10 mouse cellular contexts compared by ENCODE assay signal in genomic region chr13:33956571-33957421, GRCm38 (mm10). TPM values are rescaled to one million over a fixed set of nuclear protein-coding genes. Genes with fewer than 3 reads are reported as not detected.
DNase-seq lines count a peak whose midpoint lies in the region; ATAC-seq and TF ChIP-seq lines count a peak whose summit lies in the region.
"Had no signal": no experiment of that assay in that cellular context is flagged by ENCODE, and none has a peak within 500 bp of the region (broad histone marks: within the 10 kb centered on the region; RNA-seq: fewer than 3 reads in every experiment).

No protein-coding gene starts in this region.

- H3K4me3 ChIP-seq in kidney, embryonic 15.5 days (replicated peaks) = no peak overlapping the region
- H3K4me3 ChIP-seq in lung, embryonic 16.5 days (ENCODE audit: low read length) = no peak overlapping the region
- H3K4me3 ChIP-seq: embryonic facial prominence, embryonic 13.5 days; liver, embryonic 15.5 days had no signal

- H3K27ac ChIP-seq in kidney, embryonic 15.5 days = no peak overlapping the region
- no peak overlapping the region for H3K27ac ChIP-seq in lung, embryonic 16.5 days (ENCODE audit: low read length)
- H3K27ac ChIP-seq: embryonic facial prominence, embryonic 13.5 days; liver, embryonic 15.5 days had no signal

- no peaks in the 10 kb centered on the region for H3K36me3 ChIP-seq in kidney, embryonic 15.5 days
- no peaks in the 10 kb centered on the region for H3K36me3 ChIP-seq in lung, embryonic 16.5 days (ENCODE audit: control insufficient read depth, insufficient read depth, low read length)
- no peaks in the 10 kb centered on the region for H3K36me3 ChIP-seq in splenic B cell, adult 2 months (ENCODE audit: control insufficient read depth, insufficient read depth, low read length, poor library complexity, severe bottlenecking)
- H3K36me3 ChIP-seq: embryonic facial prominence, embryonic 13.5 days; liver, embryonic 15.5 days had no signal

- peak; percentile 70 for DNase-seq in kidney, adult 9 months
- no peak for DNase-seq in Patski (ENCODE audit: low read depth, low spot score)
- DNase-seq in splenic B cell, adult 2 months (ENCODE audit: low read depth, low spot score) = peak; percentile 68
- no peak for DNase-seq in right cerebral cortex, postnatal 14 days

- no peaks in the 10 kb centered on the region for H3K27me3 ChIP-seq in kidney, embryonic 15.5 days
- H3K27me3 ChIP-seq in Patski = no peaks in the 10 kb centered on the region
- no peaks in the 10 kb centered on the region for H3K27me3 ChIP-seq in lung, embryonic 16.5 days (ENCODE audit: control insufficient read depth, insufficient read depth, low read depth, low read length)
- no peaks in the 10 kb centered on the region for H3K27me3 ChIP-seq in splenic B cell, adult 2 months (ENCODE audit: control insufficient read depth, insufficient read depth, low read length, poor library complexity, severe bottlenecking)
- H3K27me3 ChIP-seq: embryonic facial prominence, embryonic 13.5 days; liver, embryonic 15.5 days had no signal

- TF ChIP-seq CTCF in Patski (IDR thresholded peaks at IDR 0.05) = peak; percentile 72

- no peaks in the 10 kb centered on the region for H3K4me1 ChIP-seq in kidney, embryonic 15.5 days
- no peaks in the 10 kb centered on the region for H3K4me1 ChIP-seq in lung, embryonic 16.5 days (replicated peaks; ENCODE audit: control insufficient read depth, insufficient read depth, low read length)
- H3K4me1 ChIP-seq: embryonic facial prominence, embryonic 13.5 days; liver, embryonic 15.5 days had no signal

- no peaks in the 10 kb centered on the region for H3K9me3 ChIP-seq in kidney, embryonic 15.5 days (replicated peaks)
- H3K9me3 ChIP-seq in lung, embryonic 16.5 days (ENCODE audit: control insufficient read depth, low read length) = no peaks in the 10 kb centered on the region
- H3K9me3 ChIP-seq: embryonic facial prominence, embryonic 13.5 days; liver, embryonic 15.5 days had no signal

- POLR2A ChIA-PET in Patski (lab: Charles Lee) = interaction anchor here (1.0 to 1.2 kb wide), 2 partner anchors 38 to 45 kb away, joined by 3 to 4 read pairs; partner anchors contain the start of genes Ripk1 and Serpinb6a

- no peak for ATAC-seq in kidney, embryonic 15.5 days (replicated peaks; ENCODE audit: low FRiP score)
- peak; percentile 90 for ATAC-seq in CD4-positive, CD25-positive, alpha-beta regulatory T cell, adult 4 months
- ATAC-seq in Patski = peak; percentile 44
- 0 out of 2 replicates have a peak, but pooled peaks have one; percentile 65 for ATAC-seq in erythroid progenitor cell, adult 5-6 weeks (replicated peaks; ENCODE audit: low FRiP score, poor library complexity, severe bottlenecking)
- ATAC-seq in lung, embryonic 16.5 days (ENCODE audit: low read depth) = peak; percentile 47; the same call in 1 of the 2 replicates

- no peak overlapping the region for H3K4me2 ChIP-seq in kidney, embryonic 15.5 days
- H3K4me2 ChIP-seq in lung, embryonic 16.5 days (ENCODE audit: low read depth, low read length) = no peak overlapping the region
- H3K4me2 ChIP-seq: embryonic facial prominence, embryonic 13.5 days; liver, embryonic 15.5 days had no signal

- 45% methylated on average over 6 of the region's 6 CpGs for WGBS in kidney, embryonic 15.5 days
- 32% methylated on average over 6 of the region's 6 CpGs for WGBS in lung, embryonic 16.5 days

- in situ Hi-C loops in Patski (cut with MboI; ENCODE audit: low pct_unique_long_range_greater_than_20kb) = loop anchor here (10.0 kb wide), 1 partner anchor 198 kb away; no protein-coding TSS in a partner anchor

- H3K9ac ChIP-seq in kidney, embryonic 15.5 days = no peak overlapping the region
- no peak overlapping the region for H3K9ac ChIP-seq in lung, embryonic 16.5 days (ENCODE audit: low read length)
- H3K9ac ChIP-seq: embryonic facial prominence, embryonic 13.5 days; liver, embryonic 15.5 days had no signal

- CTCF ChIA-PET in Patski (lab: Charles Lee) = interaction anchor here (0.7 to 4.0 kb wide), 18 partner anchors 8 to 198 kb away, joined by 3 to 61 read pairs (median 4); partner anchors contain the start of genes Ripk1 and Serpinb6a

RNA-seq across cellular contexts. Expression of gene Nqo2, which starts 7.7 kb away (rescaled TPM):
- 26.1 and 26.2 TPM in 2 replicates for polyA plus RNA-seq in kidney, embryonic 15.5 days (2015; fragmentation: Nextera tagmentation; extraction: Ambion mirVana)
- 1 to 10 TPM; 6.9 to 9.8 TPM for polyA plus RNA-seq in CD4-positive, CD25-positive, alpha-beta regulatory T cell, adult 4 months (2017; shearing (Covaris generic))
- 22.6 TPM for polyA plus RNA-seq in Patski (2021)
- total RNA-seq in erythroid progenitor cell, adult 5-6 weeks (2015; ENCODE audit: low replicate concordance) = 7.2 and 34.0 TPM in 2 replicates
- total RNA-seq in erythroid progenitor cell, adult 5-6 weeks (2017; ENCODE audit: low replicate concordance) = 1.1 and 4.1 TPM in 2 replicates
- polyA plus RNA-seq in lung, embryonic 16.5 days (2015; fragmentation: Nextera tagmentation; extraction: Ambion mirVana) = 30.8 and 33.8 TPM in 2 replicates

RNA-seq across cellular contexts. Expression of gene Ripk1, which starts 45.4 kb away (rescaled TPM):
- polyA plus RNA-seq in kidney, embryonic 15.5 days (2015; fragmentation: Nextera tagmentation; extraction: Ambion mirVana) = 18.3 and 18.6 TPM in 2 replicates
- 10 to 100 TPM; 10.4 to 18.0 TPM for polyA plus RNA-seq in CD4-positive, CD25-positive, alpha-beta regulatory T cell, adult 4 months (2017; shearing (Covaris generic))
- polyA plus RNA-seq in Patski (2021) = 29.7 TPM
- total RNA-seq in erythroid progenitor cell, adult 5-6 weeks (2015; ENCODE audit: low replicate concordance) = 27.0 and 37.7 TPM in 2 replicates
- total RNA-seq in erythroid progenitor cell, adult 5-6 weeks (2017; ENCODE audit: low replicate concordance) = 7.3 and 24.8 TPM in 2 replicates
- polyA plus RNA-seq in lung, embryonic 16.5 days (2015; fragmentation: Nextera tagmentation; extraction: Ambion mirVana) = 20.3 and 22.7 TPM in 2 replicates

RNA-seq across cellular contexts. Expression of gene Serpinb6a, which starts 45.8 kb away (rescaled TPM):
- 58.8 and 70.9 TPM in 2 replicates for polyA plus RNA-seq in kidney, embryonic 15.5 days (2015; fragmentation: Nextera tagmentation; extraction: Ambion mirVana)
- 10 to 100 TPM; 30.8 to 36.8 TPM for polyA plus RNA-seq in CD4-positive, CD25-positive, alpha-beta regulatory T cell, adult 4 months (2017; shearing (Covaris generic))
- polyA plus RNA-seq in Patski (2021) = 187 TPM
- 25.6 and 41.1 TPM in 2 replicates for total RNA-seq in erythroid progenitor cell, adult 5-6 weeks (2015; ENCODE audit: low replicate concordance)
- total RNA-seq in erythroid progenitor cell, adult 5-6 weeks (2017; ENCODE audit: low replicate concordance) = 39.3 and 39.9 TPM in 2 replicates
- polyA plus RNA-seq in lung, embryonic 16.5 days (2015; fragmentation: Nextera tagmentation; extraction: Ambion mirVana) = 56.2 and 73.2 TPM in 2 replicates

RNA-seq across cellular contexts. Expression of gene Serpinb6c, which starts 51.3 kb away (rescaled TPM):
- 0.19 and 0.32 TPM in 2 replicates for polyA plus RNA-seq in kidney, embryonic 15.5 days (2015; fragmentation: Nextera tagmentation; extraction: Ambion mirVana)
- under 1 TPM in 1 of 2 experiments, not detected in 1; 0.48 TPM for polyA plus RNA-seq in CD4-positive, CD25-positive, alpha-beta regulatory T cell, adult 4 months (2017; shearing (Covaris generic))
- polyA plus RNA-seq in Patski (2021) = 0.50 TPM
- not detected in 2 replicates for total RNA-seq in erythroid progenitor cell, adult 5-6 weeks (2015; ENCODE audit: low replicate concordance)
- total RNA-seq in erythroid progenitor cell, adult 5-6 weeks (2017; ENCODE audit: low replicate concordance) = not detected in 2 replicates
- polyA plus RNA-seq in lung, embryonic 16.5 days (2015; fragmentation: Nextera tagmentation; extraction: Ambion mirVana) = not detected in 2 replicates
- polyA plus RNA-seq: embryonic facial prominence, embryonic 13.5 days; liver, embryonic 15.5 days had no signal

Comparison
In these comparisons a context has a peak if more than half of its experiments do, and no peak if none do; other contexts are left out.
1. DNase-seq: peak in kidney, adult 9 months (single experiment) and splenic B cell, adult 2 months (single experiment); none in Patski (single experiment) and right cerebral cortex, postnatal 14 days (single experiment).